Comparison of ENCODE assay signal across 11 mouse cellular contexts in the genomic region with DNA sequence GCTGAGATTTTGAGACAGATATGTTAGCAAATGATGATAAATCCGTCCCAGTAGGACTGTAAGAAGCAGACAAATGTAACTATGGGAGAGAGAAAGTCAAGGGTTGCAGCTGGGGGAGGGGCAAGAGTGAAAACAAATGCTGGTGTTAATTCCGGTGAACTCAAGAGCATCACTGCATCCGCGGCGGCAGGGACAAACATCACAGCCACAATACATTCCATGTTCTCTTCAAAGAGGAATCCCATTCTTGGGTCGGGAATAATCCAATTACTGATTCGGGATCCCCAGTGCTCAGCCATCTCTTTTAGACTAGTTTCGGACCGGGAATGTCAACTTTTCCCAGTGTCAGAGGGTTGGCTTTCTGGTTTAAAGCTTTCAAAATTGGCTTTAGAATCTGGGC.
DNase-seq lines count a peak whose midpoint lies in the region; ATAC-seq and TF ChIP-seq lines count a peak whose summit lies in the region.
"Had no signal": no experiment of that assay in that cellular context is flagged by ENCODE, and none has a peak within 500 bp of the region (broad histone marks: within the 10 kb centered on the region; RNA-seq: fewer than 3 reads in every experiment).

No protein-coding gene starts in this region.

- intact Hi-C loops in left cerebral cortex, postnatal 14 days (cut with DNase I), result no loop called here

- H3K4me2 ChIP-seq in kidney, embryonic 14.5 days (replicated peaks; ENCODE audit: low read depth, low read length), result peak overlapping the region; percentile 13; the same call in 1 of the 2 replicates
- peak overlapping the region; percentile 11; the same call in 1 of the 2 replicates for H3K4me2 ChIP-seq in embryonic facial prominence, embryonic 11.5 days (ENCODE audit: low read depth, low read length)
- H3K4me2 ChIP-seq in limb, embryonic 12.5 days, result peak overlapping the region; percentile 40
- H3K4me2 ChIP-seq in liver, embryonic 11.5 days, result no peak overlapping the region

- H3K9ac ChIP-seq in kidney, embryonic 14.5 days (ENCODE audit: low read depth, low read length), result no peak overlapping the region
- no peak overlapping the region for H3K9ac ChIP-seq in embryonic facial prominence, embryonic 11.5 days (replicated peaks; ENCODE audit: low read length)
- no peak overlapping the region for H3K9ac ChIP-seq in limb, embryonic 12.5 days (replicated peaks)
- H3K9ac ChIP-seq in liver, embryonic 11.5 days (ENCODE audit: low read depth, low read length), result no peak overlapping the region

- no peak for TF ChIP-seq CTCF in kidney, adult 2 months (conservative IDR thresholded peaks at IDR 0.05; ENCODE audit: insufficient read depth, insufficient read length, low read depth, low read length)

- no peak for DNase-seq in kidney, adult 2 months
- peak; percentile 16 for DNase-seq in Muller cell, postnatal 12 days (ENCODE audit: inconsistent ontology term)
- DNase-seq in embryonic facial prominence, embryonic 11.5 days (ENCODE audit: low spot score), result peak; percentile 70
- no peak for DNase-seq in layer of hippocampus, adult 8-10 months (ENCODE audit: low spot score in 2 of 2)
- no peak for DNase-seq in left cerebral cortex, postnatal 14 days (ENCODE audit: low spot score in 2 of 2)
- DNase-seq in liver, embryonic 11.5 days (ENCODE audit: low spot score), result no peak
- DNase-seq: heart, adult 18-20 months; thymus, postnatal 36 days had no signal

- no peaks in the 10 kb centered on the region for H3K27me3 ChIP-seq in kidney, embryonic 14.5 days (ENCODE audit: control insufficient read depth, insufficient read depth, low read length)
- H3K27me3 ChIP-seq in kidney, adult 2 months (replicated peaks; ENCODE audit: control insufficient read depth, insufficient read depth, low read length), result no peaks in the 10 kb centered on the region
- no peaks in the 10 kb centered on the region; the same call in 1 of the 2 replicates for H3K27me3 ChIP-seq in embryonic facial prominence, embryonic 11.5 days (ENCODE audit: control insufficient read depth, insufficient read depth, low read length)
- peaks cover 45% of the 10 kb centered on the region for H3K27me3 ChIP-seq in limb, embryonic 12.5 days
- no peaks in the 10 kb centered on the region for H3K27me3 ChIP-seq in liver, embryonic 11.5 days (replicated peaks; ENCODE audit: control insufficient read depth, insufficient read depth, low read length)

- 8% methylated on average over 9 of the region's 9 CpGs for WGBS in kidney, embryonic 14.5 days
- WGBS in kidney, adult 2 months, result 31% methylated on average over 9 of the region's 9 CpGs
- 6% methylated on average over 9 of the region's 9 CpGs for WGBS in embryonic facial prominence, embryonic 11.5 days
- 2% methylated on average over 9 of the region's 9 CpGs for WGBS in limb, embryonic 12.5 days
- 20% methylated on average over 9 of the region's 9 CpGs for WGBS in liver, embryonic 11.5 days

- H3K27ac ChIP-seq in kidney, embryonic 14.5 days (ENCODE audit: low read depth, low read length), result no peak overlapping the region
- H3K27ac ChIP-seq in kidney, adult 2 months (ENCODE audit: insufficient read depth, low read depth, low read length), result no peak overlapping the region
- no peak overlapping the region; the same call in 1 of the 2 replicates for H3K27ac ChIP-seq in embryonic facial prominence, embryonic 11.5 days (replicated peaks; ENCODE audit: low read depth, low read length)
- no peak overlapping the region for H3K27ac ChIP-seq in limb, embryonic 12.5 days
- H3K27ac ChIP-seq in liver, embryonic 11.5 days (ENCODE audit: low read depth, low read length), result no peak overlapping the region

- no peak for ATAC-seq in kidney, embryonic 14.5 days (ENCODE audit: low FRiP score, low TSS enrichment)
- no peak for ATAC-seq in embryonic facial prominence, embryonic 11.5 days (replicated peaks; ENCODE audit: insufficient number of reproducible peaks, low FRiP score, low TSS enrichment, low read depth)
- no peak for ATAC-seq in limb, embryonic 12.5 days (ENCODE audit: insufficient number of reproducible peaks, insufficient read depth, low FRiP score, low TSS enrichment, low read depth)
- no peak for ATAC-seq in liver, embryonic 11.5 days (replicated peaks; ENCODE audit: low FRiP score)
- ATAC-seq: CD4-positive, CD25-positive, alpha-beta regulatory T cell, adult 4 months had no signal

- no peak for TF ChIP-seq POLR2A in kidney, adult 2 months (IDR thresholded peaks at IDR 0.05; ENCODE audit: low read depth, low read length)

- H3K4me1 ChIP-seq in kidney, embryonic 14.5 days (ENCODE audit: control insufficient read depth, insufficient read depth, low read length), result peaks cover 14% of the 10 kb centered on the region; the same call in 1 of the 2 replicates
- no peaks in the 10 kb centered on the region for H3K4me1 ChIP-seq in kidney, adult 2 months (ENCODE audit: control insufficient read depth, insufficient read depth, low read length)
- peaks cover 2% of the 10 kb centered on the region; the same call in 1 of the 2 replicates for H3K4me1 ChIP-seq in embryonic facial prominence, embryonic 11.5 days (ENCODE audit: control insufficient read depth, insufficient read depth, low read length)
- peaks cover 23% of the 10 kb centered on the region for H3K4me1 ChIP-seq in limb, embryonic 12.5 days (replicated peaks)
- no peaks in the 10 kb centered on the region for H3K4me1 ChIP-seq in liver, embryonic 11.5 days (replicated peaks; ENCODE audit: control insufficient read depth, insufficient read depth, low read length)

- no peak overlapping the region for H3K4me3 ChIP-seq in kidney, embryonic 14.5 days (ENCODE audit: low read length)
- no peak overlapping the region for H3K4me3 ChIP-seq in kidney, adult 2 months (ENCODE audit: insufficient read depth, low read depth, low read length)
- H3K4me3 ChIP-seq in embryonic facial prominence, embryonic 11.5 days (ENCODE audit: low read depth, low read length), result no peak overlapping the region
- H3K4me3 ChIP-seq in limb, embryonic 12.5 days (replicated peaks), result 0 out of 2 replicates have a peak overlapping the region, but pooled peaks have one; percentile 13
- H3K4me3 ChIP-seq in liver, embryonic 11.5 days (ENCODE audit: low read depth, low read length), result no peak overlapping the region

- no peaks in the 10 kb centered on the region for H3K9me3 ChIP-seq in kidney, embryonic 14.5 days (ENCODE audit: control insufficient read depth, low read length)
- H3K9me3 ChIP-seq in embryonic facial prominence, embryonic 11.5 days (replicated peaks; ENCODE audit: control insufficient read depth, low read length), result no peaks in the 10 kb centered on the region
- no peaks in the 10 kb centered on the region for H3K9me3 ChIP-seq in limb, embryonic 12.5 days
- no peaks in the 10 kb centered on the region for H3K9me3 ChIP-seq in liver, embryonic 11.5 days (ENCODE audit: control insufficient read depth, low read length)

- no peaks in the 10 kb centered on the region for H3K36me3 ChIP-seq in kidney, embryonic 14.5 days (ENCODE audit: control insufficient read depth, insufficient read depth, low read length)
- H3K36me3 ChIP-seq in kidney, adult 2 months (ENCODE audit: control insufficient read depth, insufficient read depth, low read length), result no peaks in the 10 kb centered on the region
- no peaks in the 10 kb centered on the region for H3K36me3 ChIP-seq in embryonic facial prominence, embryonic 11.5 days (replicated peaks; ENCODE audit: control insufficient read depth, insufficient read depth, low read depth, low read length)
- no peaks in the 10 kb centered on the region for H3K36me3 ChIP-seq in limb, embryonic 12.5 days
- no peaks in the 10 kb centered on the region for H3K36me3 ChIP-seq in liver, embryonic 11.5 days (ENCODE audit: control insufficient read depth, insufficient read depth, low read length)

Comparison
In these comparisons a context has a peak if more than half of its experiments do, and no peak if none do; other contexts are left out.
1. DNase-seq: peak in Muller cell, postnatal 12 days (single experiment) and embryonic facial prominence, embryonic 11.5 days (single experiment); none in kidney, adult 2 months (single experiment), layer of hippocampus, adult 8-10 months (0 of 2), left cerebral cortex, postnatal 14 days (0 of 2) and liver, embryonic 11.5 days (single experiment).